ENCODE assay signal across 14 mouse cellular contexts in the genomic region with DNA sequence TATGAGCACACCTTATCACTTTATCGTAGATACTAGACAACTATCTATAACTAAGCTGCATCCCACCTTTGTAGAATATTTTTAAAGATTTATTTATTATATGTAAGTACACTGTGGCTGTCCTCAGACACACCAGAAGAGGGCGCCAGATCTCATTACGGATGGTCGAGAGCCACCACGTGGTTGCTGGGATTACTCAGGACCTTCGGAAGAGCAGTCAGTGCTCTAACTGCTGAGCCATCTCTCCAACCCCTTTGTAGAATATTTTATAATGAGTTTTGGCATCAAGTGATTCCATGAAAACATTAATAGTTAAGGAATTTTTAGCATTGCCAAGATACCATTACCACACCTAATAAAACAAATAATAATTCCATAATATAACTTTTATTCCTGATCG. TPM values are rescaled to one million over a fixed set of nuclear protein-coding genes. Genes with fewer than 3 reads are reported as not detected.
DNase-seq lines count a peak whose midpoint lies in the region; ATAC-seq and TF ChIP-seq lines count a peak whose summit lies in the region.
"Had no signal": no experiment of that assay in that cellular context is flagged by ENCODE, and none has a peak within 500 bp of the region (broad histone marks: within the 10 kb centered on the region; RNA-seq: fewer than 3 reads in every experiment).

No protein-coding gene starts in this region.

- no peaks in the 10 kb centered on the region for H3K27me3 ChIP-seq in forebrain, embryonic 12.5 days
- H3K27me3 ChIP-seq in forebrain, embryonic 11.5 days (ENCODE audit: control insufficient read depth, insufficient read depth, low read length) = no peaks in the 10 kb centered on the region
- H3K27me3 ChIP-seq in limb, embryonic 13.5 days = no peaks in the 10 kb centered on the region
- no peaks in the 10 kb centered on the region for H3K27me3 ChIP-seq in limb, embryonic 10.5 days (ENCODE audit: low read depth, poor library complexity, severe bottlenecking)
- H3K27me3 ChIP-seq in midbrain, postnatal 0 days (ENCODE audit: insufficient read depth, low read length) = no peaks in the 10 kb centered on the region
- H3K27me3 ChIP-seq in midbrain, embryonic 11.5 days (ENCODE audit: control insufficient read depth, insufficient read depth, low read length) = no peaks in the 10 kb centered on the region
- H3K27me3 ChIP-seq: embryonic facial prominence, embryonic 12.5 days; forebrain, embryonic 15.5 days; limb, embryonic 12.5 days had no signal

- H3K9me3 ChIP-seq in forebrain, embryonic 12.5 days = no peaks in the 10 kb centered on the region
- H3K9me3 ChIP-seq in forebrain, embryonic 11.5 days (ENCODE audit: control insufficient read depth, low read length) = no peaks in the 10 kb centered on the region
- no peaks in the 10 kb centered on the region for H3K9me3 ChIP-seq in limb, embryonic 13.5 days
- H3K9me3 ChIP-seq in limb, embryonic 10.5 days (replicated peaks) = no peaks in the 10 kb centered on the region
- H3K9me3 ChIP-seq in midbrain, postnatal 0 days (ENCODE audit: low read length) = no peaks in the 10 kb centered on the region
- no peaks in the 10 kb centered on the region for H3K9me3 ChIP-seq in midbrain, embryonic 11.5 days (ENCODE audit: control insufficient read depth, low read length)
- H3K9me3 ChIP-seq: embryonic facial prominence, embryonic 12.5 days; forebrain, embryonic 15.5 days; heart, embryonic 10.5 days; hindbrain, embryonic 10.5 days; limb, embryonic 12.5 days had no signal

- WGBS in forebrain, embryonic 12.5 days = 61% methylated on average over 7 of the region's 7 CpGs
- 62% methylated on average over 7 of the region's 7 CpGs for WGBS in forebrain, embryonic 11.5 days
- 48% methylated on average over 7 of the region's 7 CpGs for WGBS in limb, embryonic 13.5 days
- WGBS in limb, embryonic 10.5 days = 62% methylated on average over 7 of the region's 7 CpGs
- WGBS in midbrain, postnatal 0 days = 55% methylated on average over 7 of the region's 7 CpGs
- WGBS in midbrain, embryonic 11.5 days = 57% methylated on average over 7 of the region's 7 CpGs

- peak; percentile 51 for TF ChIP-seq CTCF in midbrain, postnatal 0 days (IDR thresholded peaks at IDR 0.05)

- H3K36me3 ChIP-seq in forebrain, embryonic 12.5 days (replicated peaks) = no peaks in the 10 kb centered on the region
- H3K36me3 ChIP-seq in forebrain, embryonic 11.5 days (ENCODE audit: control insufficient read depth, insufficient read depth, low read length) = no peaks in the 10 kb centered on the region
- no peaks in the 10 kb centered on the region for H3K36me3 ChIP-seq in limb, embryonic 13.5 days
- H3K36me3 ChIP-seq in limb, embryonic 10.5 days = no peaks in the 10 kb centered on the region
- H3K36me3 ChIP-seq in midbrain, postnatal 0 days (ENCODE audit: insufficient read depth, low read length) = no peaks in the 10 kb centered on the region
- H3K36me3 ChIP-seq in midbrain, embryonic 11.5 days (ENCODE audit: control insufficient read depth, insufficient read depth, low read length) = no peaks in the 10 kb centered on the region
- H3K36me3 ChIP-seq: embryonic facial prominence, embryonic 12.5 days; forebrain, embryonic 15.5 days; heart, embryonic 10.5 days; hindbrain, embryonic 10.5 days; limb, embryonic 12.5 days had no signal

- H3K4me3 ChIP-seq in forebrain, embryonic 12.5 days (replicated peaks) = no peak overlapping the region
- no peak overlapping the region for H3K4me3 ChIP-seq in forebrain, embryonic 11.5 days (ENCODE audit: low read depth, low read length)
- H3K4me3 ChIP-seq in limb, embryonic 13.5 days = no peak overlapping the region
- no peak overlapping the region for H3K4me3 ChIP-seq in limb, embryonic 10.5 days
- H3K4me3 ChIP-seq in midbrain, postnatal 0 days (ENCODE audit: low read depth, low read length) = no peak overlapping the region
- H3K4me3 ChIP-seq in midbrain, embryonic 11.5 days (ENCODE audit: low read depth, low read length) = no peak overlapping the region
- H3K4me3 ChIP-seq: embryonic facial prominence, embryonic 12.5 days; erythroblast, embryonic 14.5 days; forebrain, embryonic 15.5 days; heart, embryonic 10.5 days; hindbrain, embryonic 10.5 days; limb, embryonic 12.5 days had no signal

- no peak overlapping the region for H3K9ac ChIP-seq in forebrain, embryonic 12.5 days
- H3K9ac ChIP-seq in forebrain, embryonic 11.5 days (ENCODE audit: low read length) = no peak overlapping the region
- no peak overlapping the region for H3K9ac ChIP-seq in limb, embryonic 13.5 days
- H3K9ac ChIP-seq in midbrain, postnatal 0 days (replicated peaks; ENCODE audit: low read length, poor library complexity, severe bottlenecking) = no peak overlapping the region
- H3K9ac ChIP-seq in midbrain, embryonic 11.5 days (ENCODE audit: low read length) = no peak overlapping the region
- H3K9ac ChIP-seq: embryonic facial prominence, embryonic 12.5 days; forebrain, embryonic 15.5 days; limb, embryonic 12.5 days had no signal

- ATAC-seq in forebrain, embryonic 12.5 days (ENCODE audit: low FRiP score) = 0 out of 2 replicates have a peak, but pooled peaks have one; percentile 30
- no peak for ATAC-seq in forebrain, embryonic 11.5 days (replicated peaks; ENCODE audit: low FRiP score)
- peak; percentile 58; the same call in 1 of the 2 replicates for ATAC-seq in limb, embryonic 13.5 days (ENCODE audit: low FRiP score, low read depth)
- no peak for ATAC-seq in midbrain, postnatal 0 days (ENCODE audit: low FRiP score)
- no peak for ATAC-seq in midbrain, embryonic 11.5 days (ENCODE audit: low FRiP score)

- H3K4me2 ChIP-seq in forebrain, embryonic 12.5 days = no peak overlapping the region
- H3K4me2 ChIP-seq in forebrain, embryonic 11.5 days (ENCODE audit: low read depth, low read length, severe bottlenecking) = no peak overlapping the region
- H3K4me2 ChIP-seq in limb, embryonic 13.5 days (replicated peaks) = no peak overlapping the region
- H3K4me2 ChIP-seq in midbrain, postnatal 0 days (ENCODE audit: low read depth, low read length, poor library complexity, severe bottlenecking) = no peak overlapping the region
- no peak overlapping the region for H3K4me2 ChIP-seq in midbrain, embryonic 11.5 days
- H3K4me2 ChIP-seq: embryonic facial prominence, embryonic 12.5 days; forebrain, embryonic 15.5 days; limb, embryonic 12.5 days had no signal

- H3K27ac ChIP-seq in forebrain, embryonic 12.5 days = no peak overlapping the region
- H3K27ac ChIP-seq in forebrain, embryonic 11.5 days (ENCODE audit: low read depth, low read length) = no peak overlapping the region
- H3K27ac ChIP-seq in limb, embryonic 13.5 days = no peak overlapping the region
- H3K27ac ChIP-seq in limb, embryonic 10.5 days = no peak overlapping the region
- H3K27ac ChIP-seq in midbrain, postnatal 0 days (ENCODE audit: low read depth, low read length) = no peak overlapping the region
- H3K27ac ChIP-seq in midbrain, embryonic 11.5 days (ENCODE audit: low read depth, low read length) = no peak overlapping the region
- H3K27ac ChIP-seq: embryonic facial prominence, embryonic 12.5 days; forebrain, embryonic 15.5 days; heart, embryonic 10.5 days; hindbrain, postnatal 0 days; limb, embryonic 12.5 days had no signal

- peaks cover 4% of the 10 kb centered on the region; the same call in 1 of the 2 replicates for H3K4me1 ChIP-seq in forebrain, embryonic 12.5 days
- H3K4me1 ChIP-seq in forebrain, embryonic 11.5 days (replicated peaks; ENCODE audit: control insufficient read depth, insufficient read depth, low read length) = no peaks in the 10 kb centered on the region
- peaks cover 26% of the 10 kb centered on the region for H3K4me1 ChIP-seq in limb, embryonic 13.5 days
- peaks cover 16% of the 10 kb centered on the region for H3K4me1 ChIP-seq in limb, embryonic 10.5 days
- no peaks in the 10 kb centered on the region for H3K4me1 ChIP-seq in midbrain, postnatal 0 days (ENCODE audit: insufficient read depth, low read length)
- no peaks in the 10 kb centered on the region for H3K4me1 ChIP-seq in midbrain, embryonic 11.5 days (ENCODE audit: control insufficient read depth, insufficient read depth, low read length)
- H3K4me1 ChIP-seq: forebrain, embryonic 15.5 days had no signal

- no peak for DNase-seq in forebrain, embryonic 11.5 days (ENCODE audit: low spot score)
- DNase-seq in limb, embryonic 10.5 days (ENCODE audit: low spot score) = no peak
- no peak for DNase-seq in midbrain, postnatal 0 days (ENCODE audit: low spot score)
- no peak for DNase-seq in midbrain, embryonic 11.5 days (ENCODE audit: low spot score, missing footprints)
- DNase-seq in urinary bladder, postnatal 10 days (ENCODE audit: low spot score) = no peak

RNA-seq across cellular contexts. Expression of gene Rbm43, which starts 20.4 kb away (rescaled TPM):
- 5.4 and 6.8 TPM in 2 replicates for polyA plus RNA-seq in forebrain, embryonic 12.5 days (2016; fragmentation: Nextera tagmentation; extraction: Ambion mirVana)
- polyA plus RNA-seq in forebrain, embryonic 11.5 days (2014; fragmentation: Nextera tagmentation; extraction: Ambion mirVana) = 7.2 and 8.6 TPM in 2 replicates
- 14.3 and 15.7 TPM in 2 replicates for polyA plus RNA-seq in limb, embryonic 13.5 days (2015; fragmentation: Nextera tagmentation; extraction: Ambion mirVana)
- 8.9 and 9.0 TPM in 2 replicates for polyA plus RNA-seq in limb, embryonic 10.5 days (2016; fragmentation: Nextera tagmentation; extraction: Ambion mirVana)
- 9.4 and 11.2 TPM in 2 replicates for total RNA-seq in midbrain, postnatal 0 days (2014; rRNA removed)
- polyA plus RNA-seq in midbrain, postnatal 0 days (2015; fragmentation: Nextera tagmentation; extraction: Ambion mirVana) = 15.7 and 17.3 TPM in 2 replicates
- 5.7 and 6.4 TPM in 2 replicates for polyA plus RNA-seq in midbrain, embryonic 11.5 days (2014; fragmentation: Nextera tagmentation; extraction: Ambion mirVana)

RNA-seq across cellular contexts. Expression of gene Nmi, which starts 58.8 kb away (rescaled TPM):
- polyA plus RNA-seq in forebrain, embryonic 12.5 days (2016; fragmentation: Nextera tagmentation; extraction: Ambion mirVana) = 4.8 and 5.6 TPM in 2 replicates
- polyA plus RNA-seq in forebrain, embryonic 11.5 days (2014; fragmentation: Nextera tagmentation; extraction: Ambion mirVana) = 6.0 and 6.7 TPM in 2 replicates
- 12.4 and 12.7 TPM in 2 replicates for polyA plus RNA-seq in limb, embryonic 13.5 days (2015; fragmentation: Nextera tagmentation; extraction: Ambion mirVana)
- 5.8 and 6.3 TPM in 2 replicates for polyA plus RNA-seq in limb, embryonic 10.5 days (2016; fragmentation: Nextera tagmentation; extraction: Ambion mirVana)
- 1.8 and 4.2 TPM in 2 replicates for total RNA-seq in midbrain, postnatal 0 days (2014; rRNA removed)
- 6.4 and 6.5 TPM in 2 replicates for polyA plus RNA-seq in midbrain, postnatal 0 days (2015; fragmentation: Nextera tagmentation; extraction: Ambion mirVana)
- 5.4 and 6.6 TPM in 2 replicates for polyA plus RNA-seq in midbrain, embryonic 11.5 days (2014; fragmentation: Nextera tagmentation; extraction: Ambion mirVana)
- polyA plus RNA-seq: erythroblast, embryonic 14.5 days had no signal

Comparison
In these comparisons a context has a peak if more than half of its experiments do, and no peak if none do; other contexts are left out.
1. ATAC-seq: peak in forebrain, embryonic 12.5 days (single experiment) and limb, embryonic 13.5 days (single experiment); none in forebrain, embryonic 11.5 days (single experiment), midbrain, postnatal 0 days (single experiment) and midbrain, embryonic 11.5 days (single experiment).